Mouse (Mus musculus) gastrocnemius, postnatal 14 days (tissue): ENCODE measurements around the gene 2310003L06Rik. TPM values are rescaled to one million over a fixed set of nuclear protein-coding genes. Genes with fewer than 3 reads are reported as not detected.

Experiments used
- DNase-seq: peaks from one replicate; pipeline ENCODE4 v3.0.0; 2021; ENCODE audit warnings: mixed read lengths
- intact Hi-C: fragments of 180-260 bp; cut with DNase I; formaldehyde crosslinking; loops from one replicate; pipeline ENCODE4 v1.15.1; 2025; ENCODE audit warnings: low total_unique reads
- long read RNA-seq, 2 experiments: library from polyadenylated mRNA; stranded (forward); transcript quantifications; one replicate each; pipeline ENCODE4 v2.0.0; 2021
- total RNA-seq, 2 experiments: library from RNA; stranded (reverse); gene quantifications; 2 replicates each; pipeline ENCODE4 v1.2.3; 2021

Gene 2310003L06Rik
- total RNA-seq, result not detected
- long read RNA-seq, experiment 1, result 0 reads
- long read RNA-seq, experiment 2, result 0 reads

- no peak for DNase-seq
- intact Hi-C loops, result no loop called here
These were observed at the start of gene 2310003L06Rik, which contains the start of gene Gm28434 for GRCm38 (mm10) chr5:87969201-87969600. Gene 2310003L06Rik, plus strand, starts transcription at chr5:87969459. Gene Gm28434, plus strand, starts transcription at chr5:87969517.

GRCm38 (mm10) chr5:87925372-87925771 lies 43.9 kb upstream of the 2310003L06Rik start, which contains the start of gene Csn3:
Gene Csn3, plus strand, starts transcription at chr5:87925579.
- DNase-seq, result no peak
- intact Hi-C loops, result no loop called here

- DNase-seq, result no peak
- intact Hi-C loops, result no loop called here
These were observed 37.7 kb upstream of the 2310003L06Rik start for GRCm38 (mm10) chr5:87931603-87932002.

- no peak for DNase-seq
- intact Hi-C loops, result no loop called here
These were observed 28.5 kb upstream of the 2310003L06Rik start for GRCm38 (mm10) chr5:87940752-87941151.

- intact Hi-C loops, result no loop called here
- no peak for DNase-seq
These were observed 26.7 kb upstream of the 2310003L06Rik start for GRCm38 (mm10) chr5:87942515-87942914.

- intact Hi-C loops, result no loop called here
- no peak for DNase-seq
These were observed 17.4 kb upstream of the 2310003L06Rik start for GRCm38 (mm10) chr5:87951836-87952235.

- intact Hi-C loops, result no loop called here
- DNase-seq, result no peak
These were observed 9.9 kb downstream of the 2310003L06Rik start, which contains the start of gene Cabs1 for GRCm38 (mm10) chr5:87979139-87979538. Gene Cabs1, plus strand, starts transcription at chr5:87979439.

GRCm38 (mm10) chr5:87982468-87983214 lies 13.4 kb downstream of the 2310003L06Rik start:
- DNase-seq, result no peak
- intact Hi-C loops, result no loop called here

- intact Hi-C loops, result no loop called here
- no peak for DNase-seq
These were observed 33.0 kb downstream of the 2310003L06Rik start, which contains the start of gene Smr3a for GRCm38 (mm10) chr5:88002249-88002648. Gene Smr3a, plus strand, starts transcription at chr5:88002549.

- intact Hi-C loops, result no loop called here
- no peak for DNase-seq
These were observed 36.0 kb downstream of the 2310003L06Rik start for GRCm38 (mm10) chr5:88005241-88005640.

Other genes with a start within 250 kb of the 2310003L06Rik start
- gene Csn1s2a, start 194.9 kb upstream of the 2310003L06Rik start, total RNA-seq, result not detected
- gene Csn1s2b, start 161.4 kb upstream of the 2310003L06Rik start, total RNA-seq, result not detected
- gene Prr27, start 143.8 kb upstream of the 2310003L06Rik start, total RNA-seq, result not detected
- gene Odam, start 84.4 kb upstream of the 2310003L06Rik start, total RNA-seq, result not detected
- not detected for gene Csn3, start 43.9 kb upstream of the 2310003L06Rik start, total RNA-seq
- gene Gm28434, start 58 bp downstream of the 2310003L06Rik start, total RNA-seq, result not detected
- not detected for gene Cabs1, start 10.0 kb downstream of the 2310003L06Rik start, total RNA-seq
- not detected for gene Smr3a, start 33.1 kb downstream of the 2310003L06Rik start, total RNA-seq
- gene Smr2, start 117.1 kb downstream of the 2310003L06Rik start, total RNA-seq, result not detected
- gene Gm11116, start 142.1 kb downstream of the 2310003L06Rik start, total RNA-seq, result not detected
- not detected for gene Gm11115, start 184.6 kb downstream of the 2310003L06Rik start, total RNA-seq